Mouse (Mus musculus) intestine, embryonic 16.5 days (tissue): Measurements from ENCODE around the gene Tnnc1. TPM values are rescaled to one million over a fixed set of nuclear protein-coding genes. Genes with fewer than 3 reads are reported as not detected.

Experiments
- ATAC-seq: fragments of 200-750 bp; cut with Nextera tagmentation; 2 replicates; pipeline ENCODE4 v1.8.0; 2017; ENCODE audit warnings: moderate TSS enrichment, moderate library complexity
- H3K27ac ChIP-seq: fragments of 300-500 bp; sonication (generic); 2 replicates; pipeline ENCODE4 v1.5.1; 2014; ENCODE audit warnings: mild to moderate bottlenecking, low read length
- H3K27me3 ChIP-seq: fragments of 300-500 bp; sonication (generic); replicated peaks from 2 replicates; pipeline ENCODE4 v1.6.1; 2014; ENCODE audit warnings: low read length, control low read depth, mixed read lengths; ENCODE audit not compliant: control insufficient read depth, insufficient read depth
- H3K36me3 ChIP-seq: fragments of 300-500 bp; sonication (generic); 2 replicates; pipeline ENCODE4 v1.6.1; 2014; ENCODE audit warnings: low read length, control low read depth; ENCODE audit not compliant: control insufficient read depth, insufficient read depth
- H3K4me1 ChIP-seq: fragments of 300-500 bp; sonication (generic); 2 replicates; pipeline ENCODE4 v1.6.1; 2014; ENCODE audit warnings: low read length, control low read depth, mixed read lengths; ENCODE audit not compliant: control insufficient read depth, insufficient read depth
- H3K4me2 ChIP-seq: fragments of 300-500 bp; sonication (generic); 2 replicates; pipeline ENCODE4 v1.6.1; 2014; ENCODE audit warnings: low read depth, low read length, control low read depth
- H3K4me3 ChIP-seq: fragments of 300-500 bp; sonication (generic); 2 replicates; pipeline ENCODE4 v1.5.1; 2014; ENCODE audit warnings: mild to moderate bottlenecking, low read length
- H3K9ac ChIP-seq: fragments of 300-500 bp; sonication (generic); 2 replicates; pipeline ENCODE4 v1.6.1; 2014; ENCODE audit warnings: low read depth, low read length
- H3K9me3 ChIP-seq: fragments of 300-500 bp; sonication (generic); 2 replicates; pipeline ENCODE4 v1.6.1; 2016; ENCODE audit warnings: low read length, control low read depth; ENCODE audit not compliant: control insufficient read depth
- WGBS: fragments of 180-500 bp; shearing (Covaris S2); extraction: QIAGEN DNeasy Blood & Tissue Kit; methylation state at CpG from one replicate; pipeline ENCODE4 v1.1.7; 2014; 5-methylcytosine and 5-hydroxymethylcytosine counted together
- polyA plus RNA-seq: library from polyadenylated mRNA; unstranded; fragments of >200 nt; fragmentation: Nextera tagmentation; extraction: Ambion mirVana; gene quantifications from 2 replicates; pipeline ENCODE4 v1.2.1, GENCODE M21; 2015

Gene Tnnc1
- polyA plus RNA-seq, 1 experiment from 2014 or later, result 3.7 TPM

DNA sequence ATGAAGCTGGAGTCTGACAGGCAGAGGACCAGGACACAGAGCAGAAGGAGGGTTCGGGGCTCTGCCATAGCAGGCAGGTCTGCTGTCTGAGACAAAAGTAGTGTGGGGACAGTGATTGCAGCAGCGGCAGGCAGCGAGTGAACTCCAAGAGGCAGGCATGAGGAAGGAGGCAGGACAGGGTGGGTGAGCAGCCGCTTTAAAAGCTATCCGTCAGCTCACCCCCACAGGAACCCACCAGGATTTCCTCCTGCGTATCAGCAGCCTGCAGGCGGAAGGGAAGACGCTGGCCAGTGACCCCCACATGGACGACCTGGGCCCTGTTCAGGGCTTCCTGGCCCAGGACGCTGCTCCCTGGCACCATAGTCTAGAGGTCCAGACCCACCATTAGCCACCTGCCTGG, 39.7 kb upstream of the Tnnc1 start, which contains the start of gene Stab1:
Stab1 (minus strand) TSS at position 217 of the 400 bp plus-strand sequence.
- no peaks in the 10 kb centered on the region for H3K27me3 ChIP-seq
- peaks cover 17% of the 10 kb centered on the region for H3K36me3 ChIP-seq
- peaks cover 5% of the 10 kb centered on the region for H3K4me1 ChIP-seq
- H3K4me2 ChIP-seq, result no peak within 1 kb of the TSS
- 33% methylated on average over 10 of the region's 10 CpGs for WGBS
- H3K4me3 ChIP-seq, result peak within 1 kb of the TSS; percentile 13
- no peaks in the 10 kb centered on the region for H3K9me3 ChIP-seq
- ATAC-seq, result no peak
- H3K9ac ChIP-seq, result peak within 1 kb of the TSS; percentile 6; the same call in 1 of the 2 replicates
- H3K27ac ChIP-seq, result peak within 1 kb of the TSS; percentile 11; the same call in 1 of the 2 replicates

DNA sequence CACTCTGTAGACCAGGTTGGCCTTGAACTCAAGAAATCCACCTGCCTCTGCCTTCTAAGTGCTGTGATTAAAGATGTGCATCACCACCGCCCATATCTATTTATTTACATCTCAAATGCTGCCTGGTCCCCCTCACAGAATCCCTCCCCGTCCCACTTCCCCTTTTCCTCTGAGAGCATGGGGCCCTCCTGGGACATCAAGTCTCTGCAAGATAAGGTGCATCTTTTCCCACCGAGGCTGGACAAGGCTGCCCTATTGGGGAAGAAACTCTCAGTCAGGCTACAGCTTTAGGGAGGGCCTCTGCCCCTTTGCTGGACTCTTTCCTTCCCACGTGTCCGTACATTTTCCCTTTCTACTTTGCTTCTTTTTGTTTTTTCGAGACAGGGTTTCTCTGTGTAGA, 38.6 kb upstream of the Tnnc1 start:
- Histone ChIP-seq H3K4me3 (no peak overlapping the region), H3K27me3 (no peaks in the 10 kb centered on the region), H3K4me2 (no peak overlapping the region), H3K27ac (no peak overlapping the region), H3K9me3 (no peaks in the 10 kb centered on the region), H3K9ac (no peak overlapping the region), H3K36me3 (peaks cover 27% of the 10 kb centered on the region), H3K4me1 (peaks cover 6% of the 10 kb centered on the region; the same call in 1 of the 2 replicates)
- WGBS, result 75% methylated on average over 6 of the region's 6 CpGs
- ATAC-seq, result no peak

DNA sequence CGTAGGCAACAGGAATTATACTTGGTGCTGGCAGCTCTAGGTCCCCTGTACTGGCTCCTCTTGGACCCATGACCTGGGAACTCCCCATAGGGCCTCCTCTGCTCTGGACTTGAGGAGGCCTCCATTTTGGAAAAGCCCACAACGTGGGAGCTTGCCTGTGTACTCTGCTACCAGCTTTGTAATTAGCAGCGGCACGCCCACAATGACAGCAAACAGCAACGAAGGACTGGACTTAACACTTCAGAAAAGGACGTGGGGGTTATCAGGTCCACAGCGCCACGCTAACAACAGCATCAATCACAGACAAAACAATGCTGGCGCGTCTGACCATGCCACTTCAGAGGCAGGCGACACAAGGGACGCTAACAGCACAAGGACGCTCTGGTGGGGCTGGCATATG, 37.1 kb upstream of the Tnnc1 start:
- ATAC-seq, result no peak

DNA sequence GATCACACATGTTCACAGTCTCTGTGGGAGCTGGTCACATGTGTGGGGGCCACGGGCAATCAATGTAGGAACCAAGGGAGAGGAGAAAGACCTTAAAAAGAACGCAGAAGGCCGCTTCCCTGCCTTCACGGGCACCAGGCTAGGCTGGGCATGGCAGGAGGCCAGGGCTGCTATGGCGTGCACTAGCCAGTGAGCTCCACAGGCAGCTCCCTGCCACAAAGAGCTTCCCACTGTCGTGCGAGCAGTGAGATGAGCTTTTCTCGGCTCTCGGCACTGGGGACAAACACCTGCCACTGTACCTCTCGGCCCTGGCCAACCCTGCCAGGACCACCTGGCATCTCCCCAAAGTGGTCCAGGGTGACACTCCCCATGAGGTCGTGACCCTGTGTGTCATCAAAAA, 36.7 kb upstream of the Tnnc1 start:
- Histone ChIP-seq H3K27me3 (no peaks in the 10 kb centered on the region), H3K36me3 (peaks cover 34% of the 10 kb centered on the region), H3K9ac (no peak overlapping the region), H3K4me2 (no peak overlapping the region), H3K27ac (no peak overlapping the region), H3K4me1 (peaks cover 5% of the 10 kb centered on the region; the same call in 1 of the 2 replicates), H3K9me3 (no peaks in the 10 kb centered on the region), H3K4me3 (no peak overlapping the region)
- no peak for ATAC-seq
- WGBS, result 88% methylated on average over 11 of the region's 11 CpGs

More for the DNA sequence above, 37.1 kb upstream of the Tnnc1 start:
- Histone ChIP-seq H3K36me3 (peaks cover 30% of the 10 kb centered on the region), H3K27ac (no peak overlapping the region), H3K9ac (no peak overlapping the region), H3K4me1 (peaks cover 6% of the 10 kb centered on the region; the same call in 1 of the 2 replicates), H3K27me3 (no peaks in the 10 kb centered on the region), H3K4me3 (no peak overlapping the region), H3K9me3 (no peaks in the 10 kb centered on the region), H3K4me2 (no peak overlapping the region)
- 83% methylated on average over 13 of the region's 13 CpGs for WGBS

DNA sequence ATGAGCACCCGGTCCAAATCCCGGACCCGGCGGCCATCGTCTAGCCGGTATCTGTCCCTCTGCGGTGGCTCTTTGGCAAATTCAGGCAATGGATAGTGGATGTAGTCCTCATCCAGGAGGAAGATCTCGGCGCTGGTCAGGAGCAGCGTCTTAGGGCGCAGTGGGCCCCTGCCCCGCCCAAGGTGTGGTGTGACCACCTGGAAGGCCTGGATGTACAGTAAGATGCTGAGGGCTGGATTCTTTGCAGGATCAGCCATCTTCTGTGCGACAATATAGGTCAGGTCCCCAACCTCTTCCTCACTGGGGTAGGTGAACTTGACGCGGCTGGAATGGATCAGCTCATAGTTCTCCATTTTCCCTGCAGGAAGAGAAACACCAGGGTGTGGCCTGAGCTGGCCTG, 36.3 kb upstream of the Tnnc1 start:
- peaks cover 38% of the 10 kb centered on the region for H3K36me3 ChIP-seq
- WGBS, result 94% methylated on average over 15 of the region's 15 CpGs
- H3K27ac ChIP-seq, result no peak overlapping the region
- no peaks in the 10 kb centered on the region for H3K27me3 ChIP-seq
- no peak overlapping the region for H3K4me3 ChIP-seq
- H3K4me1 ChIP-seq, result peaks cover 3% of the 10 kb centered on the region; the same call in 1 of the 2 replicates
- ATAC-seq, result no peak
- H3K4me2 ChIP-seq, result no peak overlapping the region
- no peaks in the 10 kb centered on the region for H3K9me3 ChIP-seq
- H3K9ac ChIP-seq, result no peak overlapping the region

DNA sequence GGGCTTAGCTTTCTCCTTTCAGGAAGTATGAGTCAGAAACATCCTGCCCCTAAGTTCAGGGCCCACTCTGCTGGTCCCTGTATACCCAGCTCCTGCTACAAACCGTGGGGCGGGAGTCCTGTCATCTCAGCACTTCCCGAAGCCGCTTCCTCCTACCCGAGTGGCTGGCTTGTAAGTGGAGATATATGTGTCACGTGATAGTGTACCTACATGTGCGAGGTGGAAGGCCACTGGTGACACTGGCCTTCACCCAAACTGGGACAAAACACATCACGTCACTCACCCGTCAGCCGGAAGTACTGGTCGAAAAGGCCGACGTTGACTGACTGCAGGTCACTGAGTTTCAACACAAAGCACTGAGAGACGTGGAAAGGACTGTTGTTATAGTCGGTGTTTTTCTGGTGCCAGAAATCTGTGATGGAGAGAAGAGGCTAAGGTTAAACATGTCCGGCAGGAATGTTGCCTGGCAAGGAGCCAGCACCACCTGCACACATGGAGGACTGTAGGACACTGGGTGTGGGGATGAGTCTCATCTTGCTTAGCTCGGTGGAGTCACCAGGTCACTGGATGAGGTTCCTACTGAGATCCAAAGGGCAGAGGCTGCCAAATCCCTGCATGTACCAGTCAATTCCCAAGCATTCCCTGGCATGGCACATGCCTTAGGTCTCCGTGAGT, 35.2 kb upstream of the Tnnc1 start:
- H3K9me3 ChIP-seq, result no peaks in the 10 kb centered on the region
- peaks cover 3% of the 10 kb centered on the region; the same call in 1 of the 2 replicates for H3K4me1 ChIP-seq
- no peak overlapping the region for H3K9ac ChIP-seq
- no peak overlapping the region for H3K27ac ChIP-seq
- no peaks in the 10 kb centered on the region for H3K27me3 ChIP-seq
- no peak for ATAC-seq
- H3K36me3 ChIP-seq, result peaks cover 45% of the 10 kb centered on the region
- WGBS, result 81% methylated on average over 18 of the region's 18 CpGs
- H3K4me2 ChIP-seq, result no peak overlapping the region
- no peak overlapping the region for H3K4me3 ChIP-seq

DNA sequence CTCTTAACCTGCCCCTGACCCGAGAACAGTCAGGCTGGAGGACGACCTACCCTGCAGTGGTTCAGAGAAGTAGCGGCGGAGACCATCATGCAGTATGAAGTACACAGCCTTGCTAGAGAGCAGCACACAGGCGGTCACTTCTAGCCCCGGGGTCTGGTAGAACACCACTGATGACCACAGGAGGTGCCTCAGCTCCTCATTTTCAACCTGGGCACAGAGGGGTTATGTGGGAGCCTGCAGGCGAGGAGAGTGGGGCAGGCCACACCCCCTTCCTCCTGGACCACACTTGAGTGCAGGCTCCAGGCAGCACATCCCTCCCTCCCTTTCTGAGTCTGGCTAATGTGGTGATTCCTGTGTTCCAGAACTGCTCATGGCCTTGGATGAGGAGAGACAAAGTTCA, 34.6 kb upstream of the Tnnc1 start:
- H3K36me3 ChIP-seq, result peaks cover 45% of the 10 kb centered on the region
- no peaks in the 10 kb centered on the region for H3K9me3 ChIP-seq
- H3K4me2 ChIP-seq, result no peak overlapping the region
- ATAC-seq, result no peak
- no peak overlapping the region for H3K27ac ChIP-seq
- H3K4me1 ChIP-seq, result peaks cover 3% of the 10 kb centered on the region; the same call in 1 of the 2 replicates
- H3K9ac ChIP-seq, result no peak overlapping the region
- no peak overlapping the region for H3K4me3 ChIP-seq
- 87% methylated on average over 7 of the region's 7 CpGs for WGBS
- no peaks in the 10 kb centered on the region for H3K27me3 ChIP-seq

DNA sequence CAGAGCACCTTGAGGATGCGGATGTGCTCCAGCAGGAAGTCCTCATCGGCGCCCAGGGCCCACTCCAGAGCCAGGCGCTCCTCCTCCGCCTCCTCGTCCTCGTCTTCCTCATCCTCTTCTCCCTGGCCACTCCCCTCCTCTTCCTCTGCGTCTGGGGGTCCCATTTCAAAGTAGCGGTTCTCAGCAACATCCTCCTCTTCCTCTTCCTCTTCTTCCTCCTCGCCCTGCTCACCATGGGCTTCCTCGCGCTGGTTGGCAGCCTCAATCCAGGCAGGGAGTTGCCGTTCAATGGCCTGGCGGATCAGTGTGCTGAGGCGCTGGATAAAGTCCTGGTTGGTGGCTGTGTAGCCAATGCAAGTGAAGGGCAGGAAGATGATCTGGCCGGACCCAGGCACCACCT, 30.8 kb upstream of the Tnnc1 start:
- Histone ChIP-seq H3K27ac (no peak overlapping the region), H3K9me3 (no peaks in the 10 kb centered on the region), H3K4me3 (no peak overlapping the region), H3K9ac (no peak overlapping the region), H3K36me3 (peaks cover 40% of the 10 kb centered on the region), H3K4me1 (peaks cover 3% of the 10 kb centered on the region; the same call in 1 of the 2 replicates), H3K4me2 (no peak overlapping the region), H3K27me3 (no peaks in the 10 kb centered on the region)
- no peak for ATAC-seq
- 93% methylated on average over 16 of the region's 16 CpGs for WGBS

DNA sequence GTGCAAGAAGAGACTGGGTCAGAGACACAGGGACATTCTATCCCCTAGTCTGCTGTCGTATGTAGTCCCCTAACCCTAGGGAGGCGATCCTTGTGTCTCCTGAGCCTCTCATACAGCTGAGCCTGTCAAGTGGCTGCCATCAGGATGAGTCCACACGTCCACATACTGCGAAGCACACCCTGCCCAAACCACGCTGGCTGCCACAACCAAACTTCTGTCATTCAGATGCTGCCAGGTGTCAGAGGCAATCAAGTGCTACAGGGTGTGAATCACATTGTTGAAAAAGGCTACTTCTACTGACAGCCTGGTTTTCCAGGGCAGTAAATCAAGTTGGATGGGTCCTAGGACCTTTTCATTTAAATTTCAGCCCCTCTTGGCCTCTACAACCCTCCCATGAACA, 30.4 kb upstream of the Tnnc1 start:
- H3K4me1 ChIP-seq, result peaks cover 3% of the 10 kb centered on the region; the same call in 1 of the 2 replicates
- H3K9ac ChIP-seq, result no peak overlapping the region
- H3K36me3 ChIP-seq, result peaks cover 41% of the 10 kb centered on the region
- H3K4me3 ChIP-seq, result no peak overlapping the region
- ATAC-seq, result no peak
- H3K27me3 ChIP-seq, result no peaks in the 10 kb centered on the region
- no peaks in the 10 kb centered on the region for H3K9me3 ChIP-seq
- 92% methylated on average over 5 of the region's 5 CpGs for WGBS
- no peak overlapping the region for H3K27ac ChIP-seq
- H3K4me2 ChIP-seq, result no peak overlapping the region
